Mouse (Mus musculus) stomach, embryonic 16.5 days (tissue): ENCODE results near the gene Ssbp3. TPM values are rescaled to one million over a fixed set of nuclear protein-coding genes. Genes with fewer than 3 reads are reported as not detected.

Source experiments
- ATAC-seq: fragments of 200-750 bp; cut with Nextera tagmentation; 2 replicates; pipeline ENCODE4 v1.8.0; 2017; ENCODE audit warnings: moderate number of reproducible peaks, moderate TSS enrichment; ENCODE audit not compliant: insufficient read depth, low FRiP score
- H3K27ac ChIP-seq: fragments of 300-500 bp; sonication (generic); 2 replicates; pipeline ENCODE4 v1.5.1; 2014; ENCODE audit warnings: low read length
- H3K27me3 ChIP-seq: fragments of 300-500 bp; sonication (generic); 2 replicates; pipeline ENCODE4 v1.6.1; 2014; ENCODE audit warnings: low read length, control low read depth, mixed read lengths; ENCODE audit not compliant: control insufficient read depth, insufficient read depth
- H3K36me3 ChIP-seq: fragments of 300-500 bp; sonication (generic); 2 replicates; pipeline ENCODE4 v1.6.1; 2014; ENCODE audit warnings: low read length; ENCODE audit not compliant: control insufficient read depth, insufficient read depth
- H3K4me1 ChIP-seq: fragments of 300-500 bp; sonication (generic); 2 replicates; pipeline ENCODE4 v1.6.1; 2014; ENCODE audit warnings: low read length, control low read depth, mixed read lengths; ENCODE audit not compliant: control insufficient read depth, insufficient read depth
- H3K4me2 ChIP-seq: fragments of 300-500 bp; sonication (generic); 2 replicates; pipeline ENCODE4 v1.6.1; 2014; ENCODE audit warnings: low read depth, low read length, mixed read lengths
- H3K4me3 ChIP-seq: fragments of 300-500 bp; sonication (generic); replicated peaks from 2 replicates; pipeline ENCODE4 v1.5.1; 2014; ENCODE audit warnings: mild to moderate bottlenecking, low read length
- H3K9ac ChIP-seq: fragments of 300-500 bp; sonication (generic); 2 replicates; pipeline ENCODE4 v1.6.1; 2014; ENCODE audit warnings: low read length
- H3K9me3 ChIP-seq: fragments of 300-500 bp; sonication (generic); replicated peaks from 2 replicates; pipeline ENCODE4 v1.6.1; 2016; ENCODE audit warnings: low read length, control low read depth; ENCODE audit not compliant: control insufficient read depth
- WGBS: fragments of 180-500 bp; shearing (Covaris S2); extraction: QIAGEN DNeasy Blood & Tissue Kit; methylation state at CpG from one replicate; pipeline ENCODE4 v1.1.7; 2014; 5-methylcytosine and 5-hydroxymethylcytosine counted together
- polyA plus RNA-seq: library from polyadenylated mRNA; unstranded; fragments of >200 nt; fragmentation: Nextera tagmentation; extraction: Ambion mirVana; gene quantifications from 2 replicates; pipeline ENCODE4 v1.2.1, GENCODE M21; 2015

Gene Ssbp3
- polyA plus RNA-seq, 1 experiment from 2014 or later: 52.8 TPM

DNA sequence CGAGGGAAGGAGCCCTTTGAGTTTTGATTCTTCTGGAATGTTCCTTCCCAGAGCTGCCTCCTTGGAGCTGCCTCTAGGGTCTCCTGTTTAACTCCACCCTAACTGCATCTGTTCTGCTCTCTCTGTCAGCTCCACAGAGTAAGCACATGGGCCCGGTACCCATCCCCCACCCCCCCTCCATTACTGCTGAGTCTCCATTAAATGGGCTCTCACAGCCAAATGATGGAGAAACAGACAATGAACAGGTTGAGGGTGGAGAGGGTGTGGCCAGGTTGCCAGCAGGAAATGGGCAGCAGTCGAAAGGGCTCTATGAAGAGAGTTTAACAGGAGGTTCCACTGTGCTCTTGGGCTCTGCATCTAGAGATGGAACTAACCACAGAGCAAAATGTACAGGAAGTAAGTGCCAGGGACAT lies 41.0 kb upstream of the Ssbp3 start:
- Histone ChIP-seq H3K4me3 (no peak overlapping the region), H3K27me3 (no peaks in the 10 kb centered on the region), H3K9me3 (no peaks in the 10 kb centered on the region), H3K4me2 (no peak overlapping the region), H3K27ac (peak overlapping the region; percentile 48), H3K4me1 (peaks cover 39% of the 10 kb centered on the region), H3K36me3 (no peaks in the 10 kb centered on the region), H3K9ac (0 out of 2 replicates have a peak overlapping the region, but pooled peaks have one; percentile 11)
- ATAC-seq: no peak
- 55% methylated on average over 3 of the region's 3 CpGs for WGBS

DNA sequence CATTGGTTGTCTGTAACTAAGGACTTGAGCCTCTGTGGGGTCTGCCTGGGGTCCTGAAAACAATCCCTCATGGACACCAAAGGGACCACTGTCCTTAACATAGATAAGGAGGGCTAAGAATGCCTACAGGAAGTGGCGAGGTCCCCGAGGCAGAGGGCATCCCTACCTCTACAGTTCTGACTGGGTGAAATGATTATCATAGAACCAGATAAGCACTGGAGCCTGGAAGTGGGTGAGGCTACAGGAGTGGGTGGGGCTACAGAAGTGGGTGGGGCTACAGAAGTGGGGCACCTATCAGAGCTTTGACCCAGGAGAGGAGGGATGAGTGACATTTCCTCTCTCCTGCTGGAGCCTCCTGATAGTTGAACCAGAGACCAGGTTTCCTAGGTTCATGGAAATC lies 39.9 kb upstream of the Ssbp3 start:
- H3K4me1 ChIP-seq: peaks cover 31% of the 10 kb centered on the region
- H3K27me3 ChIP-seq: no peaks in the 10 kb centered on the region
- peak; percentile 57; the same call in 1 of the 2 replicates for ATAC-seq
- no peak overlapping the region for H3K27ac ChIP-seq
- no peak overlapping the region for H3K9ac ChIP-seq
- no peaks in the 10 kb centered on the region for H3K9me3 ChIP-seq
- 74% methylated on average over 2 of the region's 2 CpGs for WGBS
- no peak overlapping the region for H3K4me2 ChIP-seq
- no peaks in the 10 kb centered on the region for H3K36me3 ChIP-seq
- no peak overlapping the region for H3K4me3 ChIP-seq

GRCm38 (mm10) chr4:106874501-106874900 lies 36.0 kb upstream of the Ssbp3 start:
- Histone ChIP-seq H3K4me1 (peaks cover 3% of the 10 kb centered on the region), H3K9me3 (no peaks in the 10 kb centered on the region), H3K27me3 (no peaks in the 10 kb centered on the region), H3K4me2 (no peak overlapping the region), H3K9ac (no peak overlapping the region), H3K27ac (no peak overlapping the region), H3K36me3 (no peaks in the 10 kb centered on the region), H3K4me3 (no peak overlapping the region)
- 82% methylated on average over 7 of the region's 7 CpGs for WGBS
- no peak for ATAC-seq

- no peak for ATAC-seq
- Histone ChIP-seq H3K27ac (no peak overlapping the region), H3K4me1 (no peaks in the 10 kb centered on the region), H3K36me3 (no peaks in the 10 kb centered on the region), H3K27me3 (no peaks in the 10 kb centered on the region), H3K9me3 (no peaks in the 10 kb centered on the region; the same call in 1 of the 2 replicates), H3K4me3 (no peak overlapping the region), H3K9ac (no peak overlapping the region), H3K4me2 (no peak overlapping the region)
- WGBS: 70% methylated on average over 6 of the region's 6 CpGs
Observed at GRCm38 (mm10) chr4:106881101-106881500, 29.4 kb upstream of the Ssbp3 start.

DNA sequence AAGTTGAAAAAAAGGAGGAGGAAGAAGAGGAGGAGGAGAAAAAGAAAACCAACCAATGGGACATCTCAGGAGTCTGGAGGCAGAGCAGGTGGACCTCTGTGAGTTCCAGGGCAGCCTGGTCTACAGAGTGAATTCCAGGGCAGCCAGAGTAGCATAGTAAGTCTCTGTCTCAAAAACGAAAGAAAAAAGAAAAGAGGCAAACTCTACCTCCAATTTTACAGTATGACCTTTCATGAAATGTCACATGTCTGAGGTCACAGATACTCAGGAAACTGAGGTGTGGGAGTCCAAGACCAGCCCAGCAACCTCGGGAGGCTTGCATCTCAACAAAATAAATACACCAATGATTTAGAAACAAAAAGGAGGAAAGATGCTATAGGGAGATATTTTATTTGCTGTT lies 27.4 kb upstream of the Ssbp3 start:
- H3K4me2 ChIP-seq: no peak overlapping the region
- H3K4me1 ChIP-seq: no peaks in the 10 kb centered on the region
- H3K9me3 ChIP-seq: no peaks in the 10 kb centered on the region; the same call in 1 of the 2 replicates
- no peak overlapping the region for H3K4me3 ChIP-seq
- WGBS: 55% methylated on average over 2 of the region's 2 CpGs
- no peak for ATAC-seq
- H3K27me3 ChIP-seq: no peaks in the 10 kb centered on the region
- H3K36me3 ChIP-seq: no peaks in the 10 kb centered on the region
- H3K27ac ChIP-seq: no peak overlapping the region
- no peak overlapping the region for H3K9ac ChIP-seq

- 68% methylated on average over 10 of the region's 10 CpGs for WGBS
- Histone ChIP-seq H3K9me3 (no peaks in the 10 kb centered on the region; the same call in 1 of the 2 replicates), H3K27me3 (no peaks in the 10 kb centered on the region), H3K4me2 (no peak overlapping the region), H3K4me1 (no peaks in the 10 kb centered on the region), H3K36me3 (no peaks in the 10 kb centered on the region), H3K27ac (no peak overlapping the region), H3K9ac (no peak overlapping the region), H3K4me3 (no peak overlapping the region)
- no peak for ATAC-seq
Observed at GRCm38 (mm10) chr4:106886307-106887085, 24.0 kb upstream of the Ssbp3 start.

GRCm38 (mm10) chr4:106896086-106896485 lies 14.4 kb upstream of the Ssbp3 start:
- ATAC-seq: no peak
- Histone ChIP-seq H3K27ac (no peak overlapping the region), H3K9me3 (peaks cover 6% of the 10 kb centered on the region), H3K9ac (no peak overlapping the region), H3K27me3 (no peaks in the 10 kb centered on the region), H3K4me2 (no peak overlapping the region), H3K36me3 (no peaks in the 10 kb centered on the region), H3K4me3 (no peak overlapping the region), H3K4me1 (no peaks in the 10 kb centered on the region)
- WGBS: 79% methylated on average over 8 of the region's 8 CpGs

- ATAC-seq: no peak
- Histone ChIP-seq H3K27me3 (no peaks in the 10 kb centered on the region), H3K4me3 (no peak overlapping the region), H3K9me3 (no peaks in the 10 kb centered on the region), H3K4me2 (no peak overlapping the region), H3K27ac (no peak overlapping the region), H3K9ac (no peak overlapping the region), H3K4me1 (no peaks in the 10 kb centered on the region), H3K36me3 (no peaks in the 10 kb centered on the region)
- WGBS: 51% methylated on average over 5 of the region's 5 CpGs
Observed at GRCm38 (mm10) chr4:106898923-106899322, 11.6 kb upstream of the Ssbp3 start.

GRCm38 (mm10) chr4:106899471-106899870 lies 11.0 kb upstream of the Ssbp3 start:
- no peak overlapping the region for H3K4me2 ChIP-seq
- H3K27me3 ChIP-seq: no peaks in the 10 kb centered on the region
- WGBS: 81% methylated on average over 3 of the region's 3 CpGs
- no peak overlapping the region for H3K27ac ChIP-seq
- H3K4me1 ChIP-seq: no peaks in the 10 kb centered on the region
- no peak for ATAC-seq
- no peak overlapping the region for H3K9ac ChIP-seq
- H3K9me3 ChIP-seq: no peaks in the 10 kb centered on the region
- H3K36me3 ChIP-seq: no peaks in the 10 kb centered on the region
- no peak overlapping the region for H3K4me3 ChIP-seq
